Comparison of ENCODE assay signal across 18 mouse cellular contexts in the genomic region with DNA sequence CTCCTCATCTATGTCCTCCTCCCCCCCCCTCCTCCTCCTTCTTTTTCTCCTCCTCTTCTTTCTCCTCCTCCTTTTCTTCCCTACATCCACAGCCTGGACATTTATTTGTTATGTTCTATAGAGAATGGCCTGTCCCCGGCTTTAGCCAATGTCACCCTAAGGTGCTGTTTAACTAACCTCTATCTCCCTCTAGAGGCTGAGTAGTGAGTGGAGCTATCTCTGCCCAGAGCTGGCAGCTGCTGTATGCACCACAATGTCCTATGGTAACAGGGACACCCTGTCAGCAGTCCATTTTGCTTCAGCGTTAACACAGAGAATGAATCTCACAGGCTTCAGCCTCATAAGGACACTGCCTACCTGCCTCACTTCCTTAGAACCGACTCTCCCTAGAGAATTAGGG.
A peak's percentile ranks its signal among the peaks of the same experiment; 100 is the strongest.
DNase-seq lines count a peak whose midpoint lies in the region; ATAC-seq and TF ChIP-seq lines count a peak whose summit lies in the region.
"Had no signal": no experiment of that assay in that cellular context is flagged by ENCODE, and none has a peak within 500 bp of the region (broad histone marks: within the 10 kb centered on the region; RNA-seq: fewer than 3 reads in every experiment).

No protein-coding gene starts in this region.

- H3K27ac ChIP-seq in heart, postnatal 0 days (ENCODE audit: low read depth), result no peak overlapping the region
- H3K27ac ChIP-seq in heart, embryonic 10.5 days, result no peak overlapping the region
- no peak overlapping the region for H3K27ac ChIP-seq in left cerebral cortex, adult 2 months
- H3K27ac ChIP-seq: forebrain, embryonic 13.5 days; limb, embryonic 12.5 days had no signal

- intact Hi-C loops in left cerebral cortex, adult 2 months (cut with DNase I), result no loop called here
- intact Hi-C loops in left cerebral cortex, postnatal 36 days (cut with DNase I), result no loop called here

- DNase-seq in heart, postnatal 0 days (ENCODE audit: low spot score), result peak; percentile 39
- no peak for DNase-seq in heart, embryonic 10.5 days (ENCODE audit: low spot score)
- no peak for DNase-seq in left cerebral cortex, adult 2 months (ENCODE audit: extremely low spot score in 1 of 2, low spot score in 2 of 2)
- no peak for DNase-seq in left cerebral cortex, postnatal 36 days (ENCODE audit: low spot score in 2 of 2)
- no peak for DNase-seq in brain, embryonic 14.5 days (ENCODE audit: low read depth)
- DNase-seq in ovary, postnatal 14 days (ENCODE audit: low spot score), result no peak
- no peak for DNase-seq in left cerebral cortex, adult 9 months (ENCODE audit: low spot score in 2 of 2)
- DNase-seq: cerebellum, adult 9-11 months; heart, adult 11 months; heart, postnatal 4 days; lung, adult 18-20 months; retina, postnatal 1 day; thymus, postnatal 25 days had no signal

- no peak overlapping the region for H3K4me3 ChIP-seq in heart, postnatal 0 days (ENCODE audit: low read depth, low read length)
- no peak overlapping the region for H3K4me3 ChIP-seq in heart, embryonic 10.5 days
- no peak overlapping the region for H3K4me3 ChIP-seq in left cerebral cortex, adult 2 months
- no peak overlapping the region for H3K4me3 ChIP-seq in E14TG2a.4 (replicated peaks; ENCODE audit: low read length)
- H3K4me3 ChIP-seq: forebrain, embryonic 13.5 days; limb, embryonic 12.5 days; neural tube, embryonic 15.5 days had no signal

- no peak overlapping the region for H3K4me2 ChIP-seq in heart, postnatal 0 days (ENCODE audit: low read depth, low read length)
- H3K4me2 ChIP-seq: forebrain, embryonic 13.5 days; limb, embryonic 12.5 days; neural tube, embryonic 15.5 days had no signal

- no peaks in the 10 kb centered on the region for H3K4me1 ChIP-seq in heart, postnatal 0 days (ENCODE audit: control insufficient read depth, insufficient read depth)
- H3K4me1 ChIP-seq in heart, embryonic 10.5 days, result no peaks in the 10 kb centered on the region
- peaks cover 22% of the 10 kb centered on the region for H3K4me1 ChIP-seq in E14TG2a.4 (replicated peaks; ENCODE audit: low read depth, low read length)
- H3K4me1 ChIP-seq: forebrain, embryonic 13.5 days; limb, embryonic 12.5 days; neural tube, embryonic 15.5 days had no signal

- no peaks in the 10 kb centered on the region for H3K27me3 ChIP-seq in heart, postnatal 0 days (ENCODE audit: control insufficient read depth, insufficient read depth, low read length)
- no peaks in the 10 kb centered on the region for H3K27me3 ChIP-seq in heart, embryonic 10.5 days (ENCODE audit: insufficient read depth, poor library complexity, severe bottlenecking)
- H3K27me3 ChIP-seq in E14TG2a.4 (ENCODE audit: insufficient read depth, low read length), result no peaks in the 10 kb centered on the region
- H3K27me3 ChIP-seq: forebrain, embryonic 13.5 days; limb, embryonic 12.5 days; neural tube, embryonic 15.5 days had no signal

- WGBS in heart, postnatal 0 days, result 69% methylated on average over 3 of the region's 3 CpGs
- 81% methylated on average over 3 of the region's 3 CpGs for WGBS in heart, embryonic 10.5 days

- no peak for TF ChIP-seq POLR2A in brain, embryonic 14.5 days (IDR thresholded peaks at IDR 0.05; ENCODE audit: borderline replicate concordance, extremely low read depth, insufficient read depth, insufficient read length, poor library complexity, severe bottlenecking)

- no peaks in the 10 kb centered on the region for H3K9me3 ChIP-seq in heart, postnatal 0 days (replicated peaks; ENCODE audit: control insufficient read depth, low read length)
- H3K9me3 ChIP-seq in heart, embryonic 10.5 days, result no peaks in the 10 kb centered on the region
- H3K9me3 ChIP-seq in E14TG2a.4 (ENCODE audit: low read length), result no peaks in the 10 kb centered on the region
- H3K9me3 ChIP-seq: forebrain, embryonic 13.5 days; limb, embryonic 12.5 days; neural tube, embryonic 15.5 days had no signal

- H3K36me3 ChIP-seq in heart, postnatal 0 days (replicated peaks; ENCODE audit: control insufficient read depth, insufficient read depth, low read length), result peaks cover 36% of the 10 kb centered on the region
- H3K36me3 ChIP-seq in heart, embryonic 10.5 days, result peaks cover 55% of the 10 kb centered on the region
- H3K36me3 ChIP-seq in E14TG2a.4 (ENCODE audit: insufficient read depth, low read length), result no peaks in the 10 kb centered on the region

- TF ChIP-seq CTCF in heart, postnatal 0 days (IDR thresholded peaks at IDR 0.05; ENCODE audit: low read depth), result peak; percentile 51
- peak; percentile 53 for TF ChIP-seq CTCF in left cerebral cortex, adult 2 months (IDR thresholded peaks at IDR 0.05)
- TF ChIP-seq CTCF in E14TG2a.4 (conservative IDR thresholded peaks at IDR 0.05; ENCODE audit: low read length), result peak; percentile 21
- peak; percentile 9; the same call in 1 of the 2 replicates for TF ChIP-seq CTCF in brain, embryonic 14.5 days (IDR thresholded peaks at IDR 0.05; ENCODE audit: borderline replicate concordance, extremely low read depth, insufficient read depth, insufficient read length)

- no peak overlapping the region for H3K9ac ChIP-seq in heart, postnatal 0 days (replicated peaks; ENCODE audit: low read depth, low read length)
- H3K9ac ChIP-seq: forebrain, embryonic 13.5 days; limb, embryonic 12.5 days; neural tube, embryonic 15.5 days had no signal

- no peak for TF ChIP-seq EP300 in heart, postnatal 0 days (IDR thresholded peaks at IDR 0.05; ENCODE audit: low read depth)

- peak; percentile 64 for ATAC-seq in heart, postnatal 0 days (ENCODE audit: insufficient read depth, low read depth)
- ATAC-seq: forebrain, embryonic 13.5 days; inflammation-experienced regulatory T-cells, adult 6 months had no signal
